Comparison of ENCODE assay signal across 8 mouse cellular contexts in genomic region chr5:30423572-30424244, GRCm38 (mm10). TPM values are rescaled to one million over a fixed set of nuclear protein-coding genes. Genes with fewer than 3 reads are reported as not detected.
DNase-seq lines count a peak whose midpoint lies in the region; ATAC-seq lines count a peak whose summit lies in the region.

No protein-coding gene starts in this region.

- peak; percentile 57 to 73 for DNase-seq in left cerebral cortex, adult 18-20 months (ENCODE audit: low spot score in 2 of 2)
- DNase-seq in left cerebral cortex, adult 8-10 months (ENCODE audit: low spot score in 2 of 2) = no peak
- DNase-seq in adrenal gland, postnatal 10 days = peak; percentile 81
- DNase-seq in embryo, embryonic 11.5 days (ENCODE audit: low read depth, low spot score) = peak; percentile 27
- peak; percentile 28 to 54 for DNase-seq in left cerebral cortex, postnatal 25 days (ENCODE audit: low spot score in 2 of 2)
- peak; percentile 47 for DNase-seq in neural tube, embryonic 10.5 days (ENCODE audit: extremely low spot score, low spot score)
- DNase-seq in urinary bladder, postnatal 14 days (ENCODE audit: low spot score) = peak; percentile 47

- ATAC-seq in hematopoietic stem cell, adult 5-6 weeks (replicated peaks in 1 of 2; ENCODE audit: insufficient read depth in 1 of 2, low FRiP score in 2 of 2, low TSS enrichment in 1 of 2, low read depth in 1 of 2, poor library complexity in 2 of 2, severe bottlenecking in 2 of 2) = peak; percentile 46 to 76; a peak in 3 of 4 replicates

- intact Hi-C loops in left cerebral cortex, postnatal 25 days (cut with DNase I) = loop anchor here (2.0 to 5.0 kb wide), 2 partner anchors 59 to 214 kb away; no protein-coding TSS in a partner anchor

RNA-seq across cellular contexts. Expression of gene Otof, which starts 38.0 kb away (rescaled TPM):
- total RNA-seq in left cerebral cortex, adult 18-20 months (2021) = 10 to 100 TPM; 19.7 to 19.8 TPM
- total RNA-seq in left cerebral cortex, adult 8-10 months (2022) = 10 to 100 TPM; 16.0 to 20.1 (median 18.2) TPM
- under 1 TPM; 0.09 to 0.12 TPM for total RNA-seq in adrenal gland, postnatal 10 days (2021)
- 0.06 TPM in 1 of 2 replicates, not detected in the other for total RNA-seq in hematopoietic stem cell, adult 5-6 weeks (2017)
- 10 to 100 TPM; 17.3 to 24.0 TPM for total RNA-seq in left cerebral cortex, postnatal 25 days (2021)

RNA-seq across cellular contexts. Expression of gene 1700001C02Rik, which starts 42.1 kb away (rescaled TPM):
- not detected for total RNA-seq in left cerebral cortex, adult 18-20 months (2021)
- total RNA-seq in left cerebral cortex, adult 8-10 months (2022) = under 1 TPM in 3 of 4 experiments, not detected in 1; 0.57 to 0.91 (median 0.63) TPM
- not detected for total RNA-seq in adrenal gland, postnatal 10 days (2021)
- total RNA-seq in hematopoietic stem cell, adult 5-6 weeks (2017) = not detected in 2 replicates
- not detected for total RNA-seq in left cerebral cortex, postnatal 25 days (2021)

Comparison
In these comparisons a context has a peak if more than half of its experiments do, and no peak if none do; other contexts are left out.
1. DNase-seq: peak in left cerebral cortex, adult 18-20 months (2 of 2), adrenal gland, postnatal 10 days (single experiment), embryo, embryonic 11.5 days (single experiment), left cerebral cortex, postnatal 25 days (2 of 2), neural tube, embryonic 10.5 days (single experiment) and urinary bladder, postnatal 14 days (single experiment); none in left cerebral cortex, adult 8-10 months (0 of 2).
2. RNA of gene Otof, which starts 38.0 kb away (total RNA-seq): 17.3 to 24.0 TPM in left cerebral cortex, postnatal 25 days, 19.7 to 19.8 TPM in left cerebral cortex, adult 18-20 months and 16.0 to 20.1 TPM in left cerebral cortex, adult 8-10 months; 0.09 to 0.12 TPM in adrenal gland, postnatal 10 days and 0.06 TPM in hematopoietic stem cell, adult 5-6 weeks; every median in the first group is over 10 times any median in the second.